Comparison of ENCODE assay signal across 15 mouse cellular contexts in the genomic region with DNA sequence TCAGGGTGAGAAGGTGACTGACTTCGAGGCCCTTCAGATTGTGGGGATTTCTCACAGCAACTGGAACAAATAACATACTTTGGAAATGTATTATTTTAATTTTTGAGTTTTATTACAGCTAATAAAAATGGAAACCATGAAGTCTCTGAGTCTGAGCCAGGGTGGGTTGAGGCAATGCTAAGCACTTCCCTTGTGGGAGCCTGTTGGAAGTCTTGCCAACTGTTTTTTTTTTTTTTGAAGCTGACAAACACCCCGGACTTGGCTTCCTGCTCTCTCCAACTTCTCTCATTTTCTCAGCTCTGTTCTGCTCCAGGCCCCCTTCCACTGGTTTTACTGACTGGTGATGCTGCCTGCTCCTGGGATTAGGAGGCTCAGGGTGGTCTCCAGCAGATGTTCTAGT.
"Had no signal": no experiment of that assay in that cellular context is flagged by ENCODE, and none has a peak within 500 bp of the region (broad histone marks: within the 10 kb centered on the region; RNA-seq: fewer than 3 reads in every experiment).

No protein-coding gene starts in this region.

- H3K4me3 ChIP-seq: kidney, embryonic 15.5 days; left cerebral cortex, adult 2 months; limb, embryonic 12.5 days; midbrain, embryonic 13.5 days had no signal

- H3K9me3 ChIP-seq: kidney, embryonic 15.5 days; limb, embryonic 12.5 days; midbrain, embryonic 13.5 days had no signal

- ATAC-seq: intestine, postnatal 0 days; liver, postnatal 0 days; lung, postnatal 0 days; midbrain, embryonic 13.5 days had no signal

- H3K27ac ChIP-seq: kidney, embryonic 15.5 days; left cerebral cortex, adult 2 months; limb, embryonic 12.5 days; liver, embryonic 14.5 days; macrophage; midbrain, embryonic 13.5 days had no signal

- H3K36me3 ChIP-seq: kidney, embryonic 15.5 days; limb, embryonic 12.5 days; midbrain, embryonic 13.5 days had no signal

- H3K4me2 ChIP-seq: kidney, embryonic 15.5 days; limb, embryonic 12.5 days; liver, embryonic 11.5 days; midbrain, embryonic 13.5 days had no signal

- H3K9ac ChIP-seq: kidney, embryonic 15.5 days; limb, embryonic 12.5 days; liver, embryonic 14.5 days; liver, postnatal 0 days; midbrain, embryonic 13.5 days had no signal

- DNase-seq: kidney, adult 2 months; kidney, postnatal 36 days; layer of hippocampus, postnatal 36 days; liver, postnatal 0 days; thymus, adult 18-20 months; thymus, postnatal 36 days had no signal

- H3K27me3 ChIP-seq: kidney, embryonic 15.5 days; limb, embryonic 12.5 days; midbrain, embryonic 13.5 days had no signal

- H3K4me1 ChIP-seq: kidney, embryonic 15.5 days; midbrain, embryonic 13.5 days had no signal
